Mouse (Mus musculus): ENCODE results near the gene Ifi207.
"Not testable (repeated sequence)": the region's sequence is repeated elsewhere in the genome, so short reads cannot be mapped to it uniquely, and the experiment has no call there.

The Ifi207 gene

GRCm38 (mm10) chr1:173741656-173742055 is at the start of gene Ifi207:
Gene Ifi207, minus strand, starts transcription at chr1:173741747.
- DNase-seq (ENCODE audit: low read depth), result no peak

GRCm38 (mm10) chr1:173773457-173773856 is 31.9 kb upstream of the Ifi207 start:
- not testable (repeated sequence) for DNase-seq (ENCODE audit: low read depth)

GRCm38 (mm10) chr1:173766848-173767617 is 25.5 kb upstream of the Ifi207 start, which contains the start of gene Ifi204:
Gene Ifi204, minus strand, starts transcription at chr1:173766943.
- peak; percentile 60 for DNase-seq (ENCODE audit: low read depth)

GRCm38 (mm10) chr1:173760032-173760431 is 18.5 kb upstream of the Ifi207 start:
- not testable (repeated sequence) for DNase-seq (ENCODE audit: low read depth)

GRCm38 (mm10) chr1:173742262-173742661 is 715 bp upstream of the Ifi207 start:
- DNase-seq (ENCODE audit: low read depth), result no peak

GRCm38 (mm10) chr1:173740537-173740936 is 1.0 kb downstream of the Ifi207 start:
- no peak for DNase-seq (ENCODE audit: low read depth)

- peak; percentile 21 for DNase-seq (ENCODE audit: low read depth)
Observed at GRCm38 (mm10) chr1:173736986-173737385, 4.6 kb downstream of the Ifi207 start.

- not testable (repeated sequence) for DNase-seq (ENCODE audit: low read depth)
Observed at GRCm38 (mm10) chr1:173735015-173735414, 6.5 kb downstream of the Ifi207 start.

- DNase-seq (ENCODE audit: low read depth), result peak; percentile 6
Observed at GRCm38 (mm10) chr1:173733219-173733618, 8.3 kb downstream of the Ifi207 start.

- DNase-seq (ENCODE audit: low read depth), result no peak
Observed at GRCm38 (mm10) chr1:173694270-173694669, 47.3 kb downstream of the Ifi207 start.

- DNase-seq (ENCODE audit: low read depth), result not testable (repeated sequence)
Observed at GRCm38 (mm10) chr1:173678605-173679004, 62.9 kb downstream of the Ifi207 start.

- not testable (repeated sequence) for DNase-seq (ENCODE audit: low read depth)
Observed at GRCm38 (mm10) chr1:173673458-173674097, 68.0 kb downstream of the Ifi207 start, which contains the start of gene Ifi208. Gene Ifi208, plus strand, starts transcription at chr1:173673675.

Data from 416B (cell line).